Mouse (Mus musculus): Measurements from ENCODE around the gene Rac1.

GRCm38 (mm10) chr5:143558731-143559130 lies 30.9 kb upstream of the Rac1 start:
- TF ChIP-seq CTCF (IDR thresholded peaks at IDR 0.05; ENCODE audit: borderline replicate concordance, insufficient read depth, low read depth, low read length) (no peak), POLR2A (IDR thresholded peaks at IDR 0.05; ENCODE audit: borderline replicate concordance, insufficient read depth, low read length) (no peak)
